Mouse (Mus musculus) embryo, embryonic 11 days (tissue): ENCODE results near the gene Arhgap30.

Source experiments
- DNase-seq: peaks from one replicate; pipeline ENCODE4 v3.0.0-alpha.2; 2015

Arhgap30 gene

GRCm38 (mm10) chr1:171435974-171436373, 47.2 kb downstream of the Arhgap30 start:
- DNase-seq = no peak

- peak; percentile 82 for DNase-seq
Measured at GRCm38 (mm10) chr1:171437264-171438013, 48.7 kb downstream of the Arhgap30 start, which contains the start of gene F11r. TSS of gene F11r (plus strand) at chr1:171437535.

- peak; percentile 27 for DNase-seq
Measured at GRCm38 (mm10) chr1:171438014-171438670, 49.4 kb downstream of the Arhgap30 start.

- no peak for DNase-seq
Measured at GRCm38 (mm10) chr1:171439072-171439471, 50.3 kb downstream of the Arhgap30 start.

GRCm38 (mm10) chr1:171440025-171440725, 51.4 kb downstream of the Arhgap30 start:
- DNase-seq = no peak

- no peak for DNase-seq
Measured at GRCm38 (mm10) chr1:171441466-171442412, 53.0 kb downstream of the Arhgap30 start.

GRCm38 (mm10) chr1:171442413-171442760, 53.6 kb downstream of the Arhgap30 start:
- no peak for DNase-seq

GRCm38 (mm10) chr1:171445050-171445449, 56.3 kb downstream of the Arhgap30 start:
- DNase-seq = no peak

GRCm38 (mm10) chr1:171446854-171447253, 58.1 kb downstream of the Arhgap30 start:
- DNase-seq = no peak

- no peak for DNase-seq
Measured at GRCm38 (mm10) chr1:171447692-171448091, 58.9 kb downstream of the Arhgap30 start.

GRCm38 (mm10) chr1:171450062-171450461, 61.3 kb downstream of the Arhgap30 start:
- DNase-seq = no peak

- DNase-seq = no peak
Measured at GRCm38 (mm10) chr1:171451001-171451400, 62.2 kb downstream of the Arhgap30 start.

GRCm38 (mm10) chr1:171452522-171452921, 63.8 kb downstream of the Arhgap30 start:
- DNase-seq = no peak

- no peak for DNase-seq
Measured at GRCm38 (mm10) chr1:171452923-171453322, 64.2 kb downstream of the Arhgap30 start.

GRCm38 (mm10) chr1:171454926-171455325, 66.2 kb downstream of the Arhgap30 start:
- DNase-seq = no peak

- no peak for DNase-seq
Measured at GRCm38 (mm10) chr1:171457568-171457967, 68.8 kb downstream of the Arhgap30 start.

GRCm38 (mm10) chr1:171459791-171460190, 71.0 kb downstream of the Arhgap30 start:
- DNase-seq = peak; percentile 26
